Mouse (Mus musculus) urinary bladder, adult 18-20 months (tissue): ENCODE results near the gene Ctnna3.
A peak's percentile ranks its signal among the peaks of the same experiment; 100 is the strongest.
"Not testable (repeated sequence)": the region's sequence is repeated elsewhere in the genome, so short reads cannot be mapped to it uniquely, and the experiment has no call there.

Source experiments
- DNase-seq, 2 experiments: peaks; one replicate each; pipeline ENCODE4 v3.0.0; 2022; ENCODE audit warnings: low spot score in 2 of 2, mixed read lengths in 2 of 2

Ctnna3 gene

GRCm38 (mm10) chr10:64544389-64544788 is 1114.5 kb downstream of the Ctnna3 start:
- no peak for DNase-seq

GRCm38 (mm10) chr10:64571311-64571710 is 1141.4 kb downstream of the Ctnna3 start:
- DNase-seq = no peak

GRCm38 (mm10) chr10:64588116-64588515 is 1158.2 kb downstream of the Ctnna3 start:
- no peak for DNase-seq

GRCm38 (mm10) chr10:64636760-64637159 is 1206.9 kb downstream of the Ctnna3 start:
- DNase-seq = no peak

GRCm38 (mm10) chr10:64639061-64639460 is 1209.2 kb downstream of the Ctnna3 start:
- DNase-seq = no peak

- DNase-seq = no peak
Observed at GRCm38 (mm10) chr10:64641093-64641492, 1211.2 kb downstream of the Ctnna3 start.

- DNase-seq = no peak
Observed at GRCm38 (mm10) chr10:64641576-64641975, 1211.7 kb downstream of the Ctnna3 start.

GRCm38 (mm10) chr10:64643976-64644375 is 1214.1 kb downstream of the Ctnna3 start:
- DNase-seq = no peak

GRCm38 (mm10) chr10:64661190-64661589 is 1231.3 kb downstream of the Ctnna3 start:
- no peak for DNase-seq

- no peak for DNase-seq
Observed at GRCm38 (mm10) chr10:64671469-64671868, 1241.6 kb downstream of the Ctnna3 start.

- no peak for DNase-seq
Observed at GRCm38 (mm10) chr10:64675796-64676195, 1245.9 kb downstream of the Ctnna3 start.

GRCm38 (mm10) chr10:64710017-64710416 is 1280.1 kb downstream of the Ctnna3 start:
- DNase-seq = no peak

- no peak for DNase-seq
Observed at GRCm38 (mm10) chr10:64718036-64718435, 1288.1 kb downstream of the Ctnna3 start.

GRCm38 (mm10) chr10:64735692-64736091 is 1305.8 kb downstream of the Ctnna3 start:
- no peak for DNase-seq

- no peak for DNase-seq
Observed at GRCm38 (mm10) chr10:64736616-64737015, 1306.7 kb downstream of the Ctnna3 start.

GRCm38 (mm10) chr10:64741721-64742120 is 1311.8 kb downstream of the Ctnna3 start:
- not testable (repeated sequence) for DNase-seq

GRCm38 (mm10) chr10:64744099-64744498 is 1314.2 kb downstream of the Ctnna3 start:
- DNase-seq = not testable (repeated sequence)

- DNase-seq = no peak
Observed at GRCm38 (mm10) chr10:64748651-64749050, 1318.8 kb downstream of the Ctnna3 start.

GRCm38 (mm10) chr10:64750791-64751190 is 1320.9 kb downstream of the Ctnna3 start:
- peak in 1 of 2 experiments; percentile 0 for DNase-seq

- no peak for DNase-seq
Observed at GRCm38 (mm10) chr10:64836315-64836714, 1406.4 kb downstream of the Ctnna3 start.

- DNase-seq = no peak
Observed at GRCm38 (mm10) chr10:64861439-64861838, 1431.5 kb downstream of the Ctnna3 start.

- no peak for DNase-seq
Observed at GRCm38 (mm10) chr10:64870888-64871287, 1441.0 kb downstream of the Ctnna3 start.

GRCm38 (mm10) chr10:64876506-64876905 is 1446.6 kb downstream of the Ctnna3 start:
- DNase-seq = no peak

- no peak for DNase-seq
Observed at GRCm38 (mm10) chr10:64879860-64880259, 1450.0 kb downstream of the Ctnna3 start.
